Mouse (Mus musculus): ENCODE measurements around the gene Bahcc1.
A peak's percentile ranks its signal among the peaks of the same experiment; 100 is the strongest.

Gene Bahcc1

DNA sequence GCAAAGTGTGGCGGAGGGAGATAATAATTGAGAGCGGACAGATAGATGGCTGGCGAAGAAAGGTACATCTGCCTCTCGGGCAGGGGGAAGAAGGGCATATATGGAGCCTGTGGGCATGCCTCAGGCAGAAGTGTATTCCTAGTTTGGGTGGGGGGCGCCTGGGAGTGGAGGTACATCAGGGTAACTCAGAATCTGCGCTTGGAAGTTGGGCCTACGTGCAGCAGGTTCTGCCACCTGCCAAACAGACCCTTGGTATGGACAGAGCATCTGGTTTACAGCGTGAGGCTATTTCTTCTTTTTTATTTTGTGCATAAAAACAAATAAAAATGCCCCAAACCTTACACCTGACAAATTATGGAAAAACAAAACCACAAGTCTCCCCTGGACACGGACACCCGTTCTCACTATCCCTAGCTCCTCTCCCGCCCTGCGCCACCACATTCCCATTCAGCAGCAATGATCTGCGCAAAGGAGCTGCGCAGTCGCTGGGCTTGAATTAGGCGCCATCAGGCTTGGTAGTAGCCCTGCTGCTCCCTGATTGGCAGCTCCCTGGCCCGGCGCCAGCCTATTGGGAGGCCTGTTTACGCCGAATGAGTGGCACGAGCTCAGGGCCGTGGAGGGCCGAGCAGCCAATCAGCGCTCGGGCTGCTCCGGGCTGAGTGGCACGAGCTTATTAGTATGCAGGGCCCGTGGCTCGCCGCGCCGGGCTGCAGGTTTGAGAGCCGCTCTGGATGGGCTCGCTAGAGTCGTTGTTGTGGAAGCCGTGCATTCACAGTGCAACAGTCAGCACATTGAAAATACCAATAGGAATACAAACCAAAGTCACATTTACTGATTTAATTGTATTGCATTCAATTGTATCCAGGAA lies at the start of gene Bahcc1:
TSS of gene Bahcc1 (plus strand) at position 718 of the 868 bp plus-strand sequence.
- DNase-seq, result peak; percentile 100

DNA sequence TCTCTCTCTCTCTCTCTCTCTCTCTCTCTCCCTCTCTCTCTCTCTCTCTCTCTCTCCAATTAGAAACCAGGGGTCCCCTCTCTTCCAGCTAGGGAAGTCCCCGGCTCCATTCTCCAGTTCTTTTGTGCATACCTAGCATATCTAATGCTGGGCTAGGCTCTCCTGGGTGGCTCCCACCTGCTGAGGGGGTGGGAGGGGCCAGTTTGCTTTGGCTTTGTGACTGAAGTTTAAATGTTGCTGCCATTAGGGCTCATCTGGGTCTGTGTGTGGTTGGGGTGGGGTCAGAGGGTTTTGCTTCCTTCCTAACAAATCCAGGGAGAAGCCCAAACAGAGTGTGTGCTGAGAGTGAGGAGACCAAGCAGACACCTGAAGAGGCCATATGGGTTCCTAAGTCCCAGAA lies 49.6 kb upstream of the Bahcc1 start:
- DNase-seq, result no peak

DNA sequence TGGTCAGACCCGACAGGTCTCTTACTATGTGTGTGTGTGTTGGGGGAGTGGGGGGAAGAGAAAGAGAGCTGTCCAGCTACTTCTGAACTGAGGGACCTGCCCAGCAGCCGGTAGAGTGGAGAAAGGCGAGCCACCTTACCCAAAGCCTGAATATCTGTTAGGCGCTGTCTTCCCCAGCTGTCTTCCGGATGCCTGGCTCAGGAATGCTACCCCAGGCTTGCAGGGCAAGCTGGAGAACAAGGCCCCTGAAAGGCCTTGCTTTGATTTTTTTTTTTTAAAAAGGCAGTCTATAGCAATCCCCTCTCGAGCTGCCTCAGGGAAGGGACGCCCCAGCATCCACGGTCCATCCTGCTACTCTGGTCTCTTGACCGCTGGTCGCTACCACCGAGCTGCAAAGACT lies 49.0 kb upstream of the Bahcc1 start:
- DNase-seq, result no peak

DNA sequence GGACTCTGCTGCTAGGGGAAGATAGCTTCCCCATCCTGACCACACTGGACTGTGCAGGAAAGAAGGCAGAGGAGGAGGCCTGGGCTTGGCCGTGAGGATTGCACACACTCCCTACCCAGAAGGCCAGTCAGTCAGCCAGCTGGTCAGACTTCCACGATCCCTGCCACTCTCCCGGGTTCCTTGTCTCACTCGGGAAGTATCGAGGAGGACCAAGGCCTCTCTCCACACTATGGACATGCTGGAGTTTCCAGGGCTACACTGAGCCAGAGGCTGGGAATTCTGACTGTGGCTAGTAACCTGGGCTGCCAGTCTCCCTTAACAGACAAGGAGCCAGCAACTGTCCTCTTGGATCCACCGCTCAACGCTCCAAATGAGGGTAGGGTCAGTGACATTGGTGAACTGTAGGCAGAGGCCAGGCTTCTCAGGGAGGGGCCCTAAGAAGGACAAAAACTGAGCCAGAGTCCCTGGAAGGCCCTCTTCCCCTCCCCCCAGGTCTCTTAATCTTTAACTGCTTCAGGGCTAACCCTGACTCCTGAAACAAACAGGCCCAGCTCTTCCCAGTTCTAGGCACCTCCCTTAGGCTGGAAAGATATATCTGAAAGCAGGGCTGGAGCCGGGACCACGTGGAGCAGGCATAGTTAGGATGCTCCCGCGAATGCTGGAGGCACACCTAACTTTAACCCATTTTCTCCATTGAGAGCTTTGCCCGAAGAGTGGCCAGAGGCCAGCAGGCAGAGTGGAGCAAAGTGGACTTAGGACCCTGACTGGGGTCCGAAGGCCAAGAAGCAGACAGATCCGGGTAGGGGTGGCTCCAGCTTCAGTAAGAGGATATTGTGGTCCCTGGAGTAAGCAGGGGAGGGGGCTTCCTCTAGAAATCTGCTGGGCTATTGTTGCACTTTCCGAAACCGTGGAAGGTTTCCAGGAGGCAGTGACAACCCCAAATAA lies 48.1 kb upstream of the Bahcc1 start:
- peak; percentile 87 for DNase-seq

DNA sequence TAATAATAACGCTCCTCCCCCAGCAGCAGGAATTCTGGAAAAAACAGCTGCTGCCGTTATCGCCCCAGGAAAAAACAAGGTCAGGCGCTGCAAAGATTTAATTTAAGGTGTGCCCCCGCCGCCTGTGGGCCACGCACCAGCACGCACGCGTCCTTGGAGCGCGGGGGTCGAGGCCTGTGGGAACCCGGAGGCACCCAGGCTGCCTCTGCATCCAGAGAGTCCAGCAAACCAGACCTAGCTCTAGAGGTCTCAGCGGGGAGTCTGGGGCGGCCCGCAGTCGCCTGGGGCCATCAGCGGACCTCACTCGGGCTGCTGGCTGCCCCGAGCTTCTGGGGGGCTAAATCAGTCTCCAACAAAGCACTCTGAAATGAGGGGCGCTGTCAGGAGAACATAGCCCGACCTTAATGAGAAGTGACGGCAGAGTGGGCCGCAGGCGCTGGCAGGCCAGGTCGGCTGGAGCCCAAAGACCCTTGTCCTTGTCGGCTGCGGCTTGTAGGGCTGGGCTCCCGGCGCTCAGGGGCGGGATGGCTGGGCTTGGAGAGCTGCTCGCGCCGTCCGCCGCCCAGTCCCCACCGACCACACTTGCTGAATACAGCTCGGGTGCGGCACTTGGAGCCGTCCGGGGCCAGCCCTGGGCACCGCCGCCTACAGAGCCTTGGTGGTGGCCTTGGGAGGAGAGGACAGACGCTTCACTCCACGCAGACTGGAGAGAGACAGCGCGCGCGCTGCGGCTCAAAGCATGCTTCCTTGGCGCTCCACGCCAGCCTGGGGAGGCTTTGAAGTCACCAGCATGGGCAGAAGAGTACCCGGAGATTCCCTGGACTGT lies 47.2 kb upstream of the Bahcc1 start:
- DNase-seq, result peak; percentile 80

DNA sequence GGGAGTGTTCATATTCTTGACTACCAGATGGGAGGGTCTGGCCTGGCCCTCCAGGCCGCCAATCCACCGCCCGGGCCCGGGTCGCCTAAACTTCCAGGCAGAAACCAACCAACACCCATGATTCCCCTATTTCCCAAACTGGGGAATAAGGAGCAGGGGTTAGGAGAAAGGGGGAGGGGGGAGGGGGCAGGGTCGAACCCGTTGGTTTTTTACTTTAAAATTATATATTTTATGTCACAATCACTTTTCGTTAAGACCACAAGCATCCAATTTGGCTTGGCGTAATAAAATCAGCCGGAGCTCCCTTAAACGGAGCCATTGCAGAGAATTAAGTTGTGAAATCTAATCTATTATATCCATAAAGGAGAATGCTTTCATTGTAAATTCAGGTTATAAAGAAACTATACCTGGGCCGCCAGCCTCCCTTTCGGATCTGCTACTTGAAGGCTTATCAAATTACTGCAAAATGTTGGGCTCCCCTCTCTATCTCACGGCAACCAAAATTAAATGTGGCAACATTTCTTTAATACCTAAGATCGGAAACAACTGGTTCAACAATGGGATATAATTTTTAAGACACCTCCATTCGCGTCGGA lies 46.5 kb upstream of the Bahcc1 start:
- DNase-seq, result no peak

DNA sequence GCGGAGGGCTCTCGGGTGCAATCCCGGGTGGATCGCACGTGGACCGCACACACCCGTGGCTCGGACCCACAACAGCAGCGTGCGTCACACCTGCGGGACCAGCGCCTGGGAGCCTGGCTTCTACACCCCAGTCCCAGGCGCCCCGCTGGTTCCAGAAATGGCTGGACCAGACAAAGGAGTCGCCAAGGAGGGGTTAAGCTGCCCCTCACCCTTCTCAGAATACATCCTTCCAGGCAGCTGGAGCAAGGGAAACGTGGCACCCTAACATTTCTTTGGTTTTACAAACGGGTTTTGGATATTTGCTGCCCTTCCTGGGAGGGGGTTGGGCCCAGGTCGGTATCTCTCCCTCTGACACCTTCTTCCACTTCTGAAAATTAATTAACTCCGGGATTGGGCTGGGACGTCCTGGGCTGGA lies 45.9 kb upstream of the Bahcc1 start:
- DNase-seq, result peak; percentile 76

DNA sequence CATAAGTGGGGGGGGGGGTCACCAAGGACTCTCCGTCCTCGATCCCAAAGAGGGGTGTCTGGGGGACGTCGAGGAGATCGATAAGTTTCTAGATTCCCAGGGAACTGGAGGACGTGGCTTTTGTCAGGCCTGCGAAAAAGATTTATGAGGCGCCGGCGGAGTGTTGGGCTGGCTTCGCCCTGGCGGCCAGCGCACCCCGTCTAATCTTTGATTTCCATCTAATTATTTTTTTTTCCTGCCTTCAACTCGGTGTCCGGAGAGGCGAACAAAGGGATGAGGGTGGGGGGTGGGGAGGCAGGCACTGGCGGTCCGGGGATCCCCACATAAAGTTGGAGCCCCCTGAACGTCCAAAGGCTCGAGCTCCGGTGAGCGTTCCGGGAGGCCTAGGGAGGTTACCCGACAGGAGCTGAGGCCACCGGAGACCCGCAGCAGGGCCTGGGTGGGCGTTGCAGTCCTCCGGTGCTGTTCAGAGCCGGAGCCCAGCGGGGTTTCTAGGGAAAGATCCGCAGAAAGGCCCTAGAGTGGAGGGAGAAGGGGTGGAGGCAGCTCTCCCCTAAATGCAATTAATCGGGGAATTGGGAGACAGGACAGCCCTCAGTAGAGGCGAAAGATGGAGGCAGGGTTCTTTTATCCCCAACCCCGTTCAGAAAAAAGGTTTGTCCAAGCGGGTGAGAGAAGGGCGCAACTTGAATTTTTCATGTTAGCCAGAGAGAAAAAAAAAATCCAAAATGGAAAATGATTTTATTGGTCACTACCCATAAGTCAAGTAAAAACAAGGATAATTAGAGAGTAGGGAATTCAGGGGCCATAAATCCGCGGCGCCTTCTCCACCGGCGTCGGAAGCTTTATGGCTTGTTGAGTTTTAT lies 45.3 kb upstream of the Bahcc1 start:
- peak; percentile 63 for DNase-seq

DNA sequence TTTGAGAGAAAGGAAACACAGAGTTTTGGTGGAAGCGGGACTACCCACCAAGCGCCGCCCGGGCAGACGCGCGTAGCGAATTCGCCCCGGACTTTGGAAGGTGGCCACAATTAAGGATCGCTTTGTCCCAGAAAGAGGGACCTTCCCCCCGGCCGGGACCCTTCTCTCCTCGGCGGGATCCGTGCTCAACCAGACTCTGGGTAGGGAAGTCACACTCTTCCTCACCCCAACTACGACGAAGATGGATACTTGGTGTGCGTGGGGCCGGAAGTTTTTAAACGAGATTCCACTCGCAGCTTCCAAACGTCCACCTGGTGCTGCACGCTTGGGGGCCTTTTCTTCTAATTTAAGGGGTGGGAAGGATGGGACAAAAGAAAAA lies 44.7 kb upstream of the Bahcc1 start:
- peak; percentile 69 for DNase-seq

DNA sequence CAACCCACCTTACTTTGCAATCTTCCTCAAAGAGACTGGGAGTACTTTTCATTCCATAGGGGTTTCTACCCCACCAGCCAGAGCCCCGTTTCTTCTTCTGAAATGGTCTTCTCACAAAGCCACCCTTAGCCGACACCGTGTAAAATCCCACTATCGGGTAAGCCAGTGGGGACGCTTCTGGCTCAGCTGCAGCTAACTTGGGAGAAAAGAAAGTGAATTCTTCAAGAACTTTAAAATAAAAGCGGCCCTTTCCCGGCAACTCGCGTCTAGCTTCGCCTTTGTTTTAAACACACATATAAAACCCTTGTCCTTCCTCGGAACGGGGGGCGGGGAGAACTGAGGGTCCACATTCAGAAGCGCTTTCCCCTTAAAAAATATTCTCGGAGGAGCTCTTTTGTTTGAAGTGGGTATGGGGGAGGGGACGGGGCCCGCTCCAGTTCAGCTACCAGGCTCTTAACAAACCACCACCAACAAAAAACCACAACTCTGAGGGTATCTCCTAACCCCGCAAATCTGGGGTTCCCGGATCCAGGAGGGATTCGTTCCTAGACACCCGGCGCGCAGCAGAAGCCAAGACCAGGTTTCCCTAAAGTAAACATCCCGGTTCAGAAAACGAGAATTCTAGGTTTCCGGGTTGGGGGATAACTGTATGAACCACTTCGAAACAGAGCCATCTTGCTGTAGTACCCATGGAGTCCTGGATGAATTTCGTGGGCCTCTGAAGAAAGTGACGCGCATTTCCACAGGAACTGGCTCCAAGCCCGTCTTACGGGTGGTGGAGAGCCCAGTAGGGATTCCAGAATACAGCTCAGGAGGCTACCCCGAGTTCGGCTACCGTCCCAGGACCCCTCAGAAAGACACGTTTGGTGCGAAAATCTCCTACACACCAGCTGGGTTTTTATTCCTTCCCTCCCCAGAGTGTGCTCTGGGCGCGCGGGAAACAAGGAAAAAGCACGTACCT lies 44.0 kb upstream of the Bahcc1 start:
- DNase-seq, result peak; percentile 78

DNA sequence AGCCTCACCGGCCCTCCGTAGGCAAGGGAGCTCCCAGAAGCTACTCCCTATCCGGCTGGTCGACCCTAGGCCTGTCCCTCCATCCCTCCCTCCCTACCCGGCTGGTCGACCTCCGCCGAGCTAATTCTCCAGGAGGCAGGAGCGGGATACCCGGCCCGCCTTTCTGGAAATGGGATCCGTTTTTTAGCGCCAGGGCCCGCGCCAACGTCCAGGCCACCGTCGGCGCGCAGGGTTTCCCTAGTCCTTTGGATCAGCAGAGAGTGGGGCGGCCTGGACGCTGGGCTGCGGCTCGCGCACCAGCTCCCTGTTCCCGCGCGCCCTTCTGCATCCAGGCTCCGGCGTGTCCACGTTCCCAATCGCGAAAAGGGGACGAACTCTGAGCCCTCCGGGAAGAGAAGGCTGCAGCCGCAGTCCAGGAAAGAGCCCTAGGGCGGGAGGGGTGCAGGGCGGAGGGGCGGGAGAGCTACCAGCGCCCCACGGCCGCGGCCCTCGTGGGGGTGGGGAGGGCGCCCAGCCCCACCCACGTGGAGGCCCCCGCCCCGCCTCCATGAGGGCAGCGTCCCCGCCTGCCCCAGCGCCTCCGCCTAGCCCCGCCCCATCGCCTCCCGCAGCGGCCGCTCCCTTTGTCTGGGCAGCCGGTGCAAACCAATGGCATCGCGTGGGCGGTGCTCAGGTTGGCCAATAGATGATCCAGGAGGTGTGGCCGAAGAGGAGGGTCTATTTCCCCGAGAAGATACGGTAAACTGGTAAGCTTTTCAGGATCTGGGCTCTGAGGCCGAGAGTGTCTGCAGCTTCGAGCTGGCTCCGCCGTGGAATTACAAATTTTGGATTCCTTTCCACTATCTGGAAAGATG lies 43.1 kb upstream of the Bahcc1 start:
- DNase-seq, result peak; percentile 98

DNA sequence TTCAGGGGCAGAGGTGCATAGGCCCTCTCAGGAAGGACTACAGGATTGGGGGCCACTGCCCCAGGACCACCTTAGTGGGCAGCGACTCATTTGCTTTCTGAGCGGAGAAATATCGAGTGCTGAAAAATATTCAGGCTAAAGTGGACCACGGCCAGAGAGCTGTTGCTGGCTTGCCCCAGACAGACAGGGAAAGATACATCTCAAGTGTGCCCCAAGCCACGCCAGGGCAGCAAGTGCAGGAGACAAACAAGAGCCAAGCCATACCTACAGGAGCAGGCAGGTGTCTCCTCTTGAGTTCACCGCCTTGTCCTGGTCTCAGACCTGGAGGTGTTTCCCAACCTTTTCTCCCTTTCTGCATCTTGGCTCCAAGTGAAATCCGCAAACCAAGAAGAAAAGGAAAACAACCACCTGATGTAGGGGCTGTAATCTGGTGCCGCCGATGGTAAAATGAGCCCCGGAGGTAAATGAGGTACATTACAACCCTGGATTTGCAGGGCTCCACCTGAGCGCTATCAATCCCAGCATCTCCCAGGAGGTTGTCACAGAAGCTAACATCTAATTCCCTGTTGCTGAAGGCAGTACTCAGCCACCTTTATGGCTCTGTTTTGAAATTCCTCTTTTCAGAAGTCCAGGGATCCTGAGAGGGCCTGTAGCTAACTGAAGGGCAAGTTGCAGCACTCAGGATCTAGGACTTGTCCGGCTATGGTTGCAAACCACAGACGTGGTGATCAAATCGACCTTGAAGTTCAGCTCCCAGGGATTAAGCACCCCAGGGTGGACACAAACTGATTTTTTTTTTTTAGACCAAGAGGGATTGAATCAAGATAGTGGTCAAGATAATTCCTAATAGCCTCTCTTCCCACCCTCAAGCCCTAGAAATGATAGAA lies 42.0 kb upstream of the Bahcc1 start:
- DNase-seq, result peak; percentile 38

DNA sequence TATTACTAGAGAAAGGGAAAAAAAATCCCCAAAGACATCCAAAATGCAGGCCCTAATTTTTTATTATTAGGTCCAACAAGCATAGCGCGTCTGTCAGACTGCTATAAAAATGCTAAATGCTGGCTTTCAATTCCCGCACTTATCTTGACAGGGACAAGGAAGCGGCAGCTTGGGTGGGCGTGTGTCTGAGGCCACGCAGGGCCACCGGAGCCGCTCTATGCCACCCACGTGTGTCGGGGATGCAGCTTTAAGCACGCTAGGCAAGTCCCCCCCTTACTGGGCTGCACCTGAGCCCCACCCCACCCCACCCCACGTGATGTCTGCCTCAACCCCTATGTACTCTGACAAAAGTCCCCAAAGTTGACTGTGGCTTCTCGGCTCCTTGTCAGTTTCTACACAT lies 33.9 kb upstream of the Bahcc1 start:
- no peak for DNase-seq

DNA sequence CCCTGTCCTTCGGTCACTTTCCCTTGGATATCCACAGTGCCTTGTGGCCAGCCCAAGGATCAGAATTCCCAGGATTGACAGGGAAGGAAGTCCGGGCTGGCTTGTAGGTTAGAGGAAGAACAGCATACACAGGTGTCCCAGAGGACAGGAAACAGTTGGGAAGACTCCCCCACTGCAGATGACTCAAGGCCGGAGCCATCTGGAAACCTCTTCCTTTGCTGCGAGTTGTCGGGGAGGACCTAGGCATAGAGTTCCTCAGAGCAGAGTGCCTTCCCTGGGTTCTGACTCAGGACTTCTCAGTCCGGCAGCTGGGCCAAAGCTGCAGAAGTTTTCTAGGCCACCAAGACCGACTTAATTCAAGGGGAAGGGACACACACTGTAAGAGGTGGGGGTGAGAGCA lies 33.0 kb upstream of the Bahcc1 start:
- DNase-seq, result no peak

DNA sequence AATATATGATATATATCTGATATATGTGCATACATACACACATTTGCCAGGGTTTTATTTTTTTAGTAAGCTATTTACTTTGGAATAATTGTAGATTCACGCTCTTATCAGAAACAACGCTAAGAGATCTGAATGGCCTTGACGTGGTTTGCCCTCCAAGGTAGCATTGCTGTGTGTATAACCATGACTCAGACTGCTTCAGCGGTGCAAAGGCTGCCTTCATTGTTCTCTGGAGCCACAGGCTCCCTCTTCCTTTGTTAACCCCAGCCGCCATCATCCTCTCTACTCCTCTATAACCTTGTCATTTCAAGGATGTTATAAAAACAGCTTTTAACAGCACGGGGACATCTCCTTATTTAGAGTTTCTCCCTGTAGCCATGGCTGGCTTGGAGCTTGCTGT lies 32.1 kb upstream of the Bahcc1 start:
- DNase-seq, result no peak

DNA sequence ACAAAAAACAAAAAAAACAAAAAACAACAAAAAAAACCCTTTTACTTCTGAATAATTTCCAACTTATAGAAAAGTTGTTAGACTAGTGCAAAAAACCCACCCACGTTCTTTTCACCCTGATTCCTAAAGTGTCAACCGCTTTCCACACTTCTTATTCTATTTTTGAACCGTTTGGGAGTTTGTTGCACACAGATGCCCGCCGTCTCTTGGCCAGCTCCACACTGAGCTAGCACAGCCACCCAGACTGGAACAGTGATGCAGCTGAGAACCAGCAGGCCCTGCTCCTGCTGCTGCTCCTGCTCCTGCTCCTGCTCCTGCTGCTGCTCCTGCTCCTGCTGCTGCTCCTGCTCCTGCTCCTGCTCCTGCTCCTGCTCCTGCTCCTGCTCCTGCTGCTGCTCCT lies 28.5 kb upstream of the Bahcc1 start:
- DNase-seq, result no peak

DNA sequence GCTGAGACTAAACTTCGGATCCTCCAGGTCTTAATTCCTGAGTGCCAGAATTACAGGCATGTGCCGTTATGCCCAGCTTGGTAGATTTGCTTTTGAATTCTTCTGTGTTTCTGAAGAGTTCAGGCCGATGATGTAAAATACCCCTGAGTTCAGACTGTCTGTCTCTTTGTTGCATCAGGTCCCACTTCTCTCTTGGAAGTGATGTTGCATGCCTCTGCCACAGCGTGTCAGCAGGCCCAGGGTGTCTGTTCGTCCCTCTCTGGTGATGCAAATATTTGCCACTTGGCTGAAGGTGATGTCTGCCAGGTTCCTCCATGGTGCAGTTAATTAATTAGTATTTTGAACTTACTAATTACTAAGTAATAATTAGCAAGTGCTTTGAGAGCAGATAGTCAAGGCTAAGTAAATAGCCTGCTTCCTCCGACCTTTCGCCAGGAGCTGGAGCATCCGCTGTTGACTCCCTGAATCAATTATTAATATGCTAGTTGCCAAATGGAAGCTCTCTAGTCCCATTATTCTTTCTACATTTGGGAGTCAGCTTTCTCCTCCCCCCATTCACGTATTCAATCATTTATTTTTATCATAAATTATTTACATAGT lies 26.6 kb upstream of the Bahcc1 start:
- DNase-seq, result no peak

DNA sequence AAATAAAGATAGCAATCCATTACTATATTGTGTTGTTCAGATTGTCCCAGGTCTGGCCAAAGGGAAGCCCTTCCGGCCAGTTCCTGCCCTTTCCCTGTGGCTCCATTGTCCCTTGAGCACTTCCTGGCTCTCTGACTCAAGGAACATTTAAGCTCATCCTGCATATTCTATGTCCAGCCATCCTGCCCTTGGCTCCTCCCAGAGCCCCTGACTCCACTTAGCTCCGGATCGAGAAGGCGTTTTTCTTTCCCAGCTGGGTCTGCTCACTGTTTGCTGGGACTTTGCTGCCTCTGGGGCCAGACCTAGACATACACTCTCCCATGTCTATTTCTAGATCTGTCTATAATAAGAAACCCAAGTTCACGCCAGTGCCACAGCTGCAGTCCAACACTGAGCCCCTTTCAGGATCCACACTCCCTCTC lies 26.1 kb upstream of the Bahcc1 start:
- DNase-seq, result no peak

Data from kidney, adult 18-20 months (tissue).